Mouse (Mus musculus): ENCODE measurements around the gene Rexo4. TPM values are rescaled to one million over a fixed set of nuclear protein-coding genes. Genes with fewer than 3 reads are reported as not detected.

Rexo4 gene
- polyA plus RNA-seq, 3 experiments from 2014 or later: 45.9 to 63.8 (median 58.7) TPM

DNA sequence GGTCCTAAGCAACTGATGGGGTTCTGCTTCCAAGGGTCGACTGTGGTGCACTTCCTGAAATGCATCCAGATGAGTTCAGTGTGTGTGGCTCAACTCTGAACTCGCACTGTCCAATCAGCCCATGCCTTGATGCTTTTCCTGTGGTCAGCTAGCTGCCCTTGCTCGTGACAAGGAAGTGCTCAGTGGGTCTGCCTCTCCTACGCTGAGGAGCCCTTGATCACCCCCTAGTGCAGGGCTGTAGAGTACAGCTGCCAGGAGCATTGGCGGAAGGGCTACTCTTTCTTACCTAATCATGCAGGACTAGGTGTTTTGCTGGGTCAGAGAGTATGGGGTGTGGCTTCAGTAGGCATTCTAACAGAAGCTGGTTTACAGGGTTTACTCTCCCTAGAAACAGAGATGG is 22.6 kb downstream of the Rexo4 start:
- no peak for ATAC-seq

DNA sequence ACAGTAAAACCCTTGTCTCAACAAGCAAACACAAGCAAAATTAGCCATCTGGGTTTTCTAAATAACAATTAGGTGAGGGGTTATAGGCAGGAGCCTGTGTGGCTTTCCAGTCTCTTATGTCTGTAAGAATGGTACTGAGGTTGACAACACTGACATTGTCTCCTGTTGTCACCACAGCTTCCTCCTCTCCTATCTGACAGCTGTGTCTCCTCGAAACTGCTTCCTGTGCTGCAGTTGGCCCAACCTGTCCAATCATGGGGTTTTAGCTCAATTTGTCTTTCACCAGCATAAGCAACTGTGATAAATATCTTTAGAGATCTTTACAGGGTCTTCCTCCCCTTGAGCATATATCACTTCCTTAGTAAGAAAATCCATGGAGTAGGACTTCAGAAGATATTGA is 27.8 kb downstream of the Rexo4 start:
- ATAC-seq: peak; percentile 25

DNA sequence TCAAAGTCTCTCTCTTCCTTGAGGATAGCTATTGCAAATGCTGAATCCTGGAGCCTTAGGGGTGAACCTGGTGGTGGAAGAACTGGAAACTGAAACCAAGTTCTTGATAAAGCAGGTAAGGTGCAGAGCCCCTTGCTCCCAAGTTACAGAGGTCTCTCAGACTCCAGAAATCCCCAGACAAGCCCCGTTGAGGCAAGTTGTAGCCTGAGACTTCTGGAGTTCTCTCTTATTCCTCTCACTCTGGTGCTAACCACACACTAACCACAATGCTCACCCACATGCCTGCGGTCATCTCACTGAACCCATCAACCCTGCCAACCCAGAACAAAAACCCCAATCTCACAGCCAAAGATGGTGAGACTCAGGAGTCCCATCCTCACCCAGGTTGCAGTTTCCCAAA is 28.9 kb downstream of the Rexo4 start:
- ATAC-seq: no peak

DNA sequence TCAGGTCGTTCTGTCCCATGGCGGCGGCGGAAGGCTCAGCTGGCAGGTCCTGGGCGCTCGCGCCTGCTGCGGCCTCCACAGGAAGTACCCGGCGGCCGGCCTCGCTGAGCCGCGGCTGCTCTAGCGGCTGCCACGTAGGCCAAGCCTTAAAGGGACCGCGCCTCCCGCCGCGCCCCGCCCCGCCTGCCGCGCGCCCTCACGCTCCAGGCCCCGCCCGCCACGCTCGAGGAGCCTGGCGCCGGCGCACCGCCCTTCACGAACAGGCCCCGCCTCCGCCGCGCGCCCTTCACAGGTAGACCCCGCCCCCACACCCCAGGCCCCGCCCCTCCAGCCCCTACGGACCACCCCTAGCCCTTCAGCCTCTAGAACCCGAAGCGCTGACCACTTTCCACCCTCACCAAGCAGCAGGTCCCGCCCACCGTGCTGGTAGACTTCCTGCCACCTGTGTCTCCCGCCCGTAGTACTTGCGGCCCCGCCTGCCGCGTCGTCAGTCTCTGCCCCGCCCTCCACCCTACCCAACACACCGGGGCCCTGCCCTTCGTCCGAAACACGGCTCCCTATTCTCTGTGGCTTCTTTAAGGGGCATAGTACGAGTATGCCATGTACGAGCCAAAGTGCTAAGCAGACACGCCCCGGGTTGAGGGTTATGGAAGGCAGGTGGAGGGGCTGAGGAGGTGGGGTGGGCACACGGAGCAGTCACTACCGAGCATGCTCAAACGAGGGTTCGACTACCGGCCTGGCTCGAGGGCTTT is 30.7 kb downstream of the Rexo4 start, which contains the start of the genes Surf4 and Stkld1:
Gene Surf4, minus strand, starts transcription at position 625 of the 752 bp plus-strand sequence.
Gene Stkld1, plus strand, starts transcription at position 744 of the 752 bp plus-strand sequence.
- peak; percentile 78 for ATAC-seq

DNA sequence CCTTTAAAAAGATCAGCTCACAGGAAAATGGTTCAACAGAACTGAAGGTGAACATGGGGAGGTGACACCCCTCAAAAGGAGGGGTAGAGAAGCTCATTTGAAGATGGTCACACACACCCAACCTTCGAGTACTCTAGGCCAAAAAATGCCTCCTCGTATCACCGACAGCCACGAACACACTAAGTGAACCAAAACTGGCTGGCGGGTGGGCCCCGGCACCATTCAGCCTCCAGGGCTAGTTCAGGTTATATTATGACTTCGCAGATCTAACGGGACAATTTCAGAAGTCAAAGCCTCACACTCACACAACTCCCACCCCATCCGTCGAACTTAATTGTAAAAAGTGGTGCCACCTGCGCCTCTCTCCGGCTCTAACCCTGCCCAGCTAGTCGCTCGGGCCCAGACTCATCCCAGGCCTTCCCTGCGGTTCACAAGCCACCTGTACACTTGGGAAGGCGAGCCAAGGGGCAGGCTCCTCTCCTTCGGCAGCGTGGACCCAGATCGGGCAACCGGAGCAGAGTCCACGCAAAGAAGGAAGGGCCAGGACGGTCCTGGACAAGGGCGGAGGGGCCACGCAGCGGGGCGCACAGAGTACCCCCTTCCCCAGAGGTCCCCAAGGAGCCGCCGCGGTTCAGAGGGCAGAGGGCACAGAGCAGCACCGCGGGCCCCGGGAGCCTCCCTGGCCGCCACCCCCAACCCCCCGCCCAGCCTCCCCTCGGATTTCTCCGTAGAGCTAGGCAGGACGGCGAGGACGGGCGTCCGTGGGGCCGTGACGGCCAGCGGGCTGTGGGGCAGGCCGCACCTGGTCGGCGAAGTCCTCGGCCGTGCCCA is 31.5 kb downstream of the Rexo4 start:
- no peak for ATAC-seq

DNA sequence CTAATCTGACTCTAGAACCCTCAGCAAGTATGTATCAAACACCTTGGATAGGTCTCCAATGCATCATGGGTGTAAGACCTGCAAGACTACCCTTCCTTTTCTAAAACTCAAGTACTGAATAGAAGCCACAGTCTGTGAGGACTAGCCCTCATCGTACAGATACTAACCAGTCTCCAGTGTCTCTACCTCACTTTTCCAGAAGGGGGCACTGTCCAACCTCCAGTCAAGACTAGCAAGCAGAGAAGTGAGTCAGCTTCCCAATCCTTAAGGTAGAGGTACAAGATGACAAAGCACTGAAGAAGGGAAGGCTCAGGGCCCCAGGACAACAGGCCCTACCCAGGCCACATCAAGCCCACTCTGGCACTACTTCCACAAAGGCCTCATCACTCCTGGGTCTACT is 33.8 kb downstream of the Rexo4 start:
- ATAC-seq: peak; percentile 21

DNA sequence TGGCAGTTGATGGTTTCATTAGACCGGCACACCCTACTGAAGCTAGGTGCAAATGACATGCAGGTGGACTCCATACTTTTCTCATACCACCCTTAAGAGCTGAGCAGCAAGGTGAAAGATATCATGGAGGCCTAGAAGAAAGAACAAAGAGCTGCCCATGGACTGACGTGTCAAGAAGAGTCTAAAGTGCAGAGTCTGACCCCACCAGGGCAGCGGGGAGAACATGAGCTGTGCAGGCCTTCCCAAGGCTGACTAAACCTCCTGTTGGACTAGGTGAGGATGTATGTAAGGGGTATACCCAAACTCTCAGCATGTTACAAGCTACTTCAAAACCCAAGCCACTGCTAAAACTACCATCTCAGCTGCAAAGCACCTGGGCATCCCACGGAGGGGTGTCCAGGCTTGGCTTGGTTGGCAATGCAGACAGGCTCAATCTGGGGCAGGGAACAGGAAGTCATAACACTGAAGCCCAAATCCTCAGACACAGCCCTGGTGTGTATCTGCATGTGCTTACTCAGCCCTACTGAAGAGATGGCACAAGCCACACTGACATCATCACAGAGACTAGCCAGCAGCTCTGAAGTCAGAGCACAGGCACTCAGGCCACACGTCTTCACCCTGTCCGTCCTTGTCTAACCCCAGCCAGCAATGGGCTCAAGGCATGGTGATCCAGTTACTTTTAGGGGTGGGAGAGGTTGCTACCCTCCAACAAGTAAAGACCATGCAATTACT is 36.3 kb downstream of the Rexo4 start:
- ATAC-seq: no peak

DNA sequence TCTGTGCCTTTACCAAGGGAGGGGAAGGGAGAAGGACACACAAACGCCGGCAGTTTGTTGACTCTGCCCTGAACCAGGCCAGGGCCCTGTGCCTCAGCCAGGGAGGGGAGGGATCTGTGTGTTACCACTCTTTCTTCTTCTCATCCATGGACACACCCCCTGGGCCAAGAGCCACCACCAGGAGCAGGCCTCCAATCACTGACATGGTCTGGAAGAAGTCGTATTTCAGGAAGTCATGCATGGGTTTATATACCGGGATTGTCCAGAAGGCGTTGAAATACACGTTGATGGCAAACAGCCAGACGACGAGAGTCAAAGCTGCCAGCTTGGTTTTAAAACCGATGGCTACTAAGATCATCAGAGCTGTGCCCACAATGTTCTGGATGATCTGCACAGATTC is 42.4 kb downstream of the Rexo4 start:
- no peak for ATAC-seq

DNA sequence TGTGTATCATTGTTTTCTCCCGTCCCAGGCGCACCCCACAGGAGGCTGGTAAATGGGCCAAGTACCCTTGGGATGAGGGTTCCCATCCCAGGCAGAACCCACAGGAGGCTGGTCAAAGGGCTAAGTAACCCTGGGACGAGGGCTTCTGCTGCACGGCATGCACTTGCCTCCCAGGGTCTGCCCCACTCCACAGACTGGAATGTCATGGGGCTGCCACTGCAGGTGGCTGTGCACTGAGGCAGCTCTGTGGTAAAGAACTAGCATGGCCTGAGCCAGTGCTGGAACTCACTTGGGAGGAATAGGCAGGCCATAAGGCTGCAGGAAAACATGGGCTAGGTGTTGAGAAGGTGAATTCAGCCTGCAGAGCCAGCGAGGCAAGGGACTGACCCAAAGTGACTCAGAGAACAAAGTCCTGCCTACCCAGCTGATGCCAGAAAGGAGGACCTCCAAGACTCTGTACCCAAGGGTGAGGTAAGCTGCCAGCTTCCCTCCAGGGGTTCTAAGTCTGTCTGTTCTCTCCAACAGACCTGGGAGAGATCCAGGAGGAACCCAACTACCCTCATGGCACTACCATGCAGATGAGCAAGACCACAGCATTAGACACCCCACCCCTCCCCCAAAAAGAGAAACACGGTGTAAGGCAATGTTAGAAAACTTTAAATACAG is 43.9 kb downstream of the Rexo4 start:
- ATAC-seq: no peak

DNA sequence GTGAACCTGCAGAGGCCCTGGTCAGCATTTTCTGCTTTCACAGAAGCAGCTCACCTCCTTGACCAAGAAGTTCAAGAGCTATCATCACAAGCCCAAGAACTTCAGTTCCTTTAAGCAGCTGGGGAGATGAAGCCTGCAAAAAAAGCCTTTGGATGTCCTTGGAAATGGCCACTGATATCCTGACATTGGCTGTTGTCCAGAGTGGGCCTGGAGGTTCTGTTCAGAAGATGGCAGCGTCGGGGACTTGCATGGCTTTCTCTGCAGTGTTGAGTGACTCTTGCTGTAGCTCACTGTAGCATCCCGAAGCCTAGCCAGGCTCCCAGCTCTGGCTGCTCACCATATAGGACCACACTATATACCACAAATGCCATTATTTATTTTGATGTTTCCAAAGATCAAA is 44.5 kb downstream of the Rexo4 start:
- ATAC-seq: no peak

DNA sequence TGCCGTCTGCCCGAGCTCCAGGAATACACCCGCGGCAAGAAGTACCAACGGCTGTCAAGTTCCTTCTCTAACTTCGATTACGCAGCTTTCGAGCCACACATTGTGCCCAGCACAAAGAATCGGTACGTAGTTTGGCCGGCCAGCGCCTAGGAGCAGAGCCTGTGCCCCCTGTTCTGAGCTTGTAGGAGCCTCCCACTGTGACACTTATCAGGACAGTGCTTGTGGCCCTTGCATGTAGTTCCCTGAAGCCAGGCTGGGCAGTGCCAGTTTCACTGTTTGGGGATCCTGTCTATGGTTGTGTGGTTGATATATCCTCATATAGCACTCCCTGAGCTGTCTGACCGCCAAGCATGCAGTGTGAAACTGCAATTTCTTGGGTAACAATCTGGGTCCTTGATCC is 47.4 kb downstream of the Rexo4 start:
- no peak for ATAC-seq

DNA sequence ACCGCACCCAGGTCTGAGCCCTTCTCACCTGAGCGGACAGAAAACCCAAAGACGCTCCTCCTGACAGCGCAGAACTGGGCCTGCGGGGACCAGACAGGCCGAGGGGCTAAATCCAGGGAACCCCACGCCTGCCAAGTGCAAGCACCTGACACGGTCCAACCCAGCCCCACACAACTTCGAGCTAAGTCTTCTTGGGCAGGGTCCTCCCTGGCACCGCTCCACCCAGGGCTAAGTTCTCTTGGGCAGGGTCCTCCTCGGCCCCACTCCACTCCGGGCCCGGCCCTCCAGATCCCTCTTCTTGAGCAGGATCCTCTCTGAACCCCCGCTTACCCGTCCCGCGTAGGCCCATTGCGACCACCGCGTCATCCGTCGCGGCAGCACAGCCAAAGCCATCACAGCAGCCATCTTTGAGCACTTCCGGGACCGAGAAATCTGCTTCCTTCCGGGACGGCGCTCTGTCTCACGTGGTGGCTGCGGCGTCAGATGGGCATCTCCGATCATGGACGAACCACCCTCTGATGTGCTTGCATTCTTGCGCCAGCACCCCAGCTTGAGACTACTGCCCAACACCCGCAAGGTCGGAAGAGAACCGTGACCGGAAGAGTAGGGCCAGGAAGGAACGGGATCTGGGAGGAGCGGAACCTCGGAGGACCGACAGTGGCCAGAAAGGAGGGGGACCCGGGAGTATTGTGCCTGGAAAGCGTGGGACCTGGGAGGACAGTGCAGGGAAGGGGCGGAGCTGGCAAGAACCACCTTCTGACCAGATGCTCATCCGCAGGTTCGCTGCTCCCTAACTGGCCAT is 48.1 kb downstream of the Rexo4 start, which contains the start of the genes Surf2 and Surf1:
Gene Surf2, plus strand, starts transcription at position 441 of the 802 bp plus-strand sequence.
Gene Surf1, minus strand, starts transcription at position 604 of the 802 bp plus-strand sequence.
- peak; percentile 94 for ATAC-seq

DNA sequence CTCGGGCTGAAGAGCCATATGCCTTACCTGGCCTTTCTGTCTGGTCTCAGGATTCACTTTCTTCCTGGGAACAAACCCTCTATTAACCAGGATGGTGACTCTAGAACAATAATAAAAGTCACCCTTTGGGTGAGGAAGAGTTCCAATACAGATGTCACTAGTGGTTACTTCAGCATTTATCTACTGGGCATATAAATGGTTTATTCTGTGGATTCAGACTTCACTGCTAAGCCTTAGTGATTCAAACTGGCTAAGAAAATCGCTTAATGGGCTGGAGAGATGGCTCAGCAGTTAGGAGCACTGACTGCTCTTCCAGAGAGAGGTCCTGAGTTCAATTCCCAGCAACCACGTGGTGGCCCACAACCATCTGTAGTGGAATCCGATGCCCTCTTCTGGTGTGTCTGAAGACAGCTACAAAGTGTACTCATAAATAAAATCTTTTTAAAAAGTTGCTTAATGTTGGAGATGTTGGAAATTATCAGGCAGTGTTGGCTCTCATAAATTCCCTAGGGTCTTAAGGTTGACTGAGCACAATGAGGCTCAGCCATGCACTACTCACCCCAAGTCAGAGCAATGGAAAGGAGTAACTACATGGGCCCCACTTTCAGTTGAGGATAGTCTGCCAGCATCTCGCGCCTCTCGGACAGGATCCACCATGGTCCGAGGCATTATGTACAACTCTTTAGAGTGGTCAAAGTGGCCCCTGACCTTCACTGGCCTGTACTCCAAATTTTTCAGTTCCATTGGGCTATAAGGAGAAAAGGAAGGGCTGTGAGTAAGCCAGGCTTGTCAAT is 49.8 kb downstream of the Rexo4 start:
- no peak for ATAC-seq

DNA sequence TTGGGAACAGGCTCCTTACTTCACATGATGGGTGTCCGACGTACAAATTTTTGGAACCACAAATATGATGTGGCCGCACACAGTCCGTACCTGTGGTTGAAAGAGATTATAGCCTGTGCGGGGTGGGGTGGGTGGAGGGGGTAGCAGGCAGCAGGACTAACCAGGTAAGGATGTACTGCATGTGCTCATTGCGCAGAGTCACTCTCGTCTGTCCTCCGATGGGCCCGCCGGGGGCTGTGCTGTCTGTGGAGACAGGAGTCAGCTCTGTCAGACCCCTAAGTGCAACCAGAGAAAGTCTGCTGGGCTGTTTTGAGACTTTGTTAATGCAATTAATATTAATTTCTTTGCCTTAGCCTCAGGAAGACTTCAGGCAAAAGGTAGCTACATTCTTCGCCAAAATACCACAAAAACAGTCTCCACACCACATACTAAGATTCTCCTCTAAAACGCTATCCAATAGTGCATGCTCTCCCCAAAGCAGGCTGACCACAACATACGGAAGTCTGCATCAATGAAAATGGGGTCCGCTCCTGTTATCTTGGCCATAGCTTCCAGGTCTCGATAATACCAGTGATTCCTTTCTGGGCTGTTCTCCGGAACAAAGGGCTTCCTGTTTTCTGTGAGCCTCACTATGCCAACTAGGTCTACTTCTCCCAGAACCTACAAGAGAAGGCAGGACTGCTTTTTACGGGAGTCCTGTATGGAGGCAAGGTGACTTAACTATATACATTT is 50.6 kb downstream of the Rexo4 start:
- ATAC-seq: no peak

DNA sequence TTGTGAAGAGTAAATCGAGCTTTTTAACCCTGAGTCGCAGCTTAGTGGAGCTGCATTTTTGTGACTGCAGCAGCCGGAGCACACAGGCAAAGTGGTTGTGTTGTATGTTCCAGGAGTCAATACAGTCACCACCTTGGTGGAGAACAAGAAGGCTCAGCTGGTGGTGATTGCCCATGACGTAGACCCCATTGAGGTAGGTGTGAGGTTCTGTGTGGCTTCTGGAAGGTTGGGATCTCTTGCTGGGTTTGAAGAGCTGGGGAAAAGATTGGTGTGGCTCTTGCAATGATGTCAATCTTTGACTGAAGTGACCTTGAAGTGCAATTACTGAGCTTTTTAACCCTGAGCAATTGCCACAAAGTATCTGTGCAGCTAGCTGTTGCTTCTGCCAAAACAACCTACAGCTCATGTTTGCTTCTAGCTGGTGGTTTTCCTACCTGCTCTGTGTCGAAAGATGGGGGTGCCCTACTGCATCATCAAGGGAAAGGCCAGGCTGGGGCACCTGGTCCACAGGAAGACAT is 51.9 kb downstream of the Rexo4 start:
- ATAC-seq: no peak

DNA sequence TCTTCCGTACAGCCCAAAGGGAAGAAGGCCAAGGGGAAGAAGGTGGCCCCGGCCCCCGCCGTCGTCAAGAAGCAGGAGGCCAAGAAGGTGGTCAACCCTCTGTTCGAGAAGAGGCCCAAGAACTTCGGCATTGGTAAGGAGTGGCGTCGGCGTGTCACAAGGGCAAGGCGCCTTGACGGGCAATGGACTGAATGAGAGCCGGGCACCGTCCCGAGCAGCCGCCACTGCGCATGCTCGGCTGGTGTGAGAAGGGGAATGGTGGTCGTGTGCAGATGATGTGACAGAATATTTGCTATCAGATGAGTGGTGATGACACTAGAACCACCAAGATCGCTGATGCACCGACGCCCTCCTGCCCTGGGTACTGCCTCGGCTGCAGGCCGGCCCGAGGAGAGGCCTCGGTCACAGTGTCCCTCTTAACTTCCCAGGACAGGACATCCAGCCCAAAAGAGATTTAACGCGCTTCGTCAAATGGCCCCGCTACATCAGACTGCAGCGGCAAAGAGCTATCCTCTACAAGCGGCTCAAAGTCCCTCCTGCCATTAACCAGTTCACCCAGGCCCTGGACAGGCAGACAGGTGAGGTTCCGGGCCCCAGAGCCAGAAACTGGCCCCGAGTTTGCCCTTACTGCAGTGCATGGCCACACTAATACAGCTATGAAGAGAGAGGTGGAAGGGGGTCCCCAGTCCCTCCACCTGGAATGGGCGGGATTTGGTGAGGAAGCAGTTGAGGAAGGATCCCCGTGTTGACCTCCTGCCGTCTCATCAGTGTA is 53.0 kb downstream of the Rexo4 start:
- ATAC-seq: peak; percentile 28

DNA sequence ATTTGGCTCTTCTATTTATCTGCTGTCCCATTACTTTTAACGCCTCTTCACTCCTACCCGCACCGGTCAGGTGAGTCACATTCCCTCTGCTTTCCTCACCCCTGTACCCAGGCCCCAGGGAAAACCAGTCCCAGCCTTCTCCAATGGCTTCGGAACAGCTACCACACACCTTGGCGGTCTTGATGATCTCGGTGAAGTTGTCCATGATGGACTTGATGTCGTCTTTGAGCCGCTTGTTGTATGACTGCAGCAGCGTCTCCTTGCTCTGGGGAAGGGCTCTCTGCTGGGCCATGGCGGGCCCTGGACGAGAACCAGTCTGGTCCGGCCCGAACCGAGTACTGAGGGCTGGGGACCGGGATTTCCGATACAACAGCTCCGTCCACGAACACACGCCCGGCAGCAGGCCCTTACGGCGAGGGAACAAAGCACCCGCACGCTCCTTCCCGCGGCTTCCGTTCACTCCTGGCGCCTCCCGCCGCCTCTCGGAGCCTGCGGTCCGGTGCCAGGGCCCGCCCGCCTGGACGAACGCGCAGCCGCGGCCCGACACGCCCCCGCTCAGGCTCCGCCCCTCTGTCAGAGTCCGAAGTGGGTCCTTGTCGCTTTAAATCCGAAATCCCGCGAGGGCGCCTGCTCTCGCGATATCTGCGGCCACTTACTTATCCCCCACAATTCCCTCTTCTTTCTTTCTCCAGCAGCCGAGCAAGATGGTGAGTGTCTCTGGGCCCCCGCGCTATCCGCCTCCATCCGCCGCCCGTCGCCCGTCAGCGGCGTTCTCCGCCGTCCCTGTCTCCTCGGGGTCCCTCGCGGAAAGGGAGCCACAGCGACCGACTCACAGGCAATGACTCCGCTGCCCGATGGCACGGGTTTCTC is 53.8 kb downstream of the Rexo4 start, which contains the start of the genes Med22 and Rpl7a:
Gene Med22, minus strand, starts transcription at position 554 of the 870 bp plus-strand sequence.
Gene Rpl7a, plus strand, starts transcription at position 641 of the 870 bp plus-strand sequence.
- peak; percentile 93 for ATAC-seq

DNA sequence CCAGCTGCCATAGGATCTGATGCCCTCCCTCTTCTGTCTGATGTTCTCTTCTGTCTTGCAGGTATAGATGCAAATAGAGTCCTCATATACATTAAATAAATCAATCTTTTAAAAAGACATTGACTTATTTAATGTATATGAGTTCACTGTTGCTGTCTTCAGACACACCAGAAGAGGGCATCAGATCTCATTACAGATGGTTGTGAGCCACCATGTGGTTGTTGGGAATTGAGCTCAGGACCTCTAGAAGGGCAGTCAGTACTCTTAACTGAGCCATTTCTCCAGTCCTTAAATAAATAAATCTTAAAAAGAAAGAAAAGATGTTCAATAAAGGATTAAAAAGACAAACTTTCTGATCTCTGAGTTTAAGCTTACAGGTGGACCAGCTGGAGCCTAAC is 54.8 kb downstream of the Rexo4 start:
- ATAC-seq: no peak
